Mouse (Mus musculus): ENCODE measurements around the gene Runx1. TPM values are rescaled to one million over a fixed set of nuclear protein-coding genes. Genes with fewer than 3 reads are reported as not detected.

The Runx1 gene
- polyA plus RNA-seq, 1 experiment: 87.4 TPM

DNA sequence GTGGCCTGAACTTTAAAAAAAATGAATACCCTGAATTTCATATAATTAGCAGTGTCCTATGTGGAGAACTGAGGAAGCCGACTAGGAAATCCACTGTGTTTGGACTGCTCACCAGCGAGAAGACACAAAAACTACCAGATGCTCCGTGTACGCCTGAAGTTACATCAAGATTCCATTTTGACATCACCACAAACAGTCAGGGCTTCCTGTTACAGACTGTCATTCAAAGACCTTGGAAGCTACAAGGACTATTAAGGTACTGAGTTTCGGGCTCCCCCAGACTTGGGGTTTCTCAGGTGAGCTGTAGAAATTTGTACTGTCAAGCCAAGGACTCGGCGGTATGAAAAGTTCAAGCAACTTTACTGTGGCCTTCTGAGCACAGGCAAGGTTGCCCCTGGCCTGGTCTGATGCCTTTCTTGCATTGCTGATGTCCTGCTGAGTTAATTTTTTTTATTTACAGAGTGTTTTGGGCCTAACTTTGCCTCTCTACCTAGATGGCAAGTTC is 22.8 kb downstream of the Runx1 start:
- no peak for TF ChIP-seq CTCF (IDR thresholded peaks at IDR 0.05; ENCODE audit: borderline replicate concordance, control insufficient read depth, extremely low read depth, insufficient read depth, low read length, poor library complexity)
- no peak for TF ChIP-seq POLR2A (IDR thresholded peaks at IDR 0.05; ENCODE audit: control insufficient read depth, extremely low read depth, insufficient read depth, low read length, poor library complexity)
- no peak overlapping the region for H3K4me3 ChIP-seq (ENCODE audit: control insufficient read depth, insufficient read depth, low read length)
- peaks cover 59% of the 10 kb centered on the region for H3K4me1 ChIP-seq (replicated peaks; ENCODE audit: control insufficient read depth, insufficient read depth, low read length)
- 19% methylated on average over 7 of the region's 7 CpGs for WGBS
- DNase-seq: no peak
- no peaks in the 10 kb centered on the region for H3K36me3 ChIP-seq (ENCODE audit: control insufficient read depth, insufficient read depth, low read length)
- no peaks in the 10 kb centered on the region for H3K27me3 ChIP-seq (ENCODE audit: control insufficient read depth, insufficient read depth, low read length)
- peak overlapping the region; percentile 75 for H3K27ac ChIP-seq (ENCODE audit: control insufficient read depth, insufficient read depth, low read length)

DNA sequence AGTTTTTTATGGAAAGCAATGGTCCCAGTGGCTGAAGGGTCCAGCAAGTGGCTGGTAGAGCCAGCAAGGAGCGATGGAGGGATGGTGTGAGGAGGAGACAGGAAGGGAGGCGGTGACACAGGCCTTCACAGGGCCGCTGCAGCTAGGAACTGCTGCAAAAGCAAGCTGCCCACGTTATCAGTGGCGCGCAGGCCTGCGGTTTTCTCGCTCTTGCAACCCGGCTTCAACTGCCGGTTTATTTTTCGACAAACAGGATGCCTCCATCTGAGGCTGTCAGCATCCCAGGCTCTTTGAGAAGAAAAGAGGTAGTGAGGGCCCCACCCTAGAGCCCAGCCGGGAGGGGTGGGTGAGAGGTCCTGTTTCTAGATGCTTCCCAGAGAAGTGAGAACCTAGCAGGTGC is 24.4 kb downstream of the Runx1 start:
- WGBS: under 1% methylated on average over 12 of the region's 12 CpGs
- Histone ChIP-seq H3K4me1 (replicated peaks; ENCODE audit: control insufficient read depth, insufficient read depth, low read length) (peaks cover 56% of the 10 kb centered on the region), H3K27ac (ENCODE audit: control insufficient read depth, insufficient read depth, low read length) (peak overlapping the region; percentile 96)

GRCm38 (mm10) chr16:92800845-92801244 is 25.1 kb downstream of the Runx1 start:
- Histone ChIP-seq H3K36me3 (ENCODE audit: control insufficient read depth, insufficient read depth, low read length) (no peaks in the 10 kb centered on the region), H3K27me3 (ENCODE audit: control insufficient read depth, insufficient read depth, low read length) (no peaks in the 10 kb centered on the region), H3K4me3 (ENCODE audit: control insufficient read depth, insufficient read depth, low read length) (no peak overlapping the region), H3K27ac (ENCODE audit: control insufficient read depth, insufficient read depth, low read length) (peak overlapping the region; percentile 96), H3K4me1 (replicated peaks; ENCODE audit: control insufficient read depth, insufficient read depth, low read length) (peaks cover 55% of the 10 kb centered on the region)
- DNase-seq: no peak
- TF ChIP-seq POLR2A (IDR thresholded peaks at IDR 0.05; ENCODE audit: control insufficient read depth, extremely low read depth, insufficient read depth, low read length, poor library complexity) (no peak), CTCF (IDR thresholded peaks at IDR 0.05; ENCODE audit: borderline replicate concordance, control insufficient read depth, extremely low read depth, insufficient read depth, low read length, poor library complexity) (no peak)
- 19% methylated on average over 5 of the region's 5 CpGs for WGBS

More for the DNA sequence above, 24.4 kb downstream of the Runx1 start:
- peak overlapping the region; percentile 27 for H3K4me3 ChIP-seq (ENCODE audit: control insufficient read depth, insufficient read depth, low read length)
- H3K27me3 ChIP-seq (ENCODE audit: control insufficient read depth, insufficient read depth, low read length): no peaks in the 10 kb centered on the region
- TF ChIP-seq CTCF (IDR thresholded peaks at IDR 0.05; ENCODE audit: borderline replicate concordance, control insufficient read depth, extremely low read depth, insufficient read depth, low read length, poor library complexity): peak; percentile 48; the same call in 1 of the 2 replicates
- peak; percentile 61 for TF ChIP-seq POLR2A (IDR thresholded peaks at IDR 0.05; ENCODE audit: control insufficient read depth, extremely low read depth, insufficient read depth, low read length, poor library complexity)
- DNase-seq: peak; percentile 85
- no peaks in the 10 kb centered on the region for H3K36me3 ChIP-seq (ENCODE audit: control insufficient read depth, insufficient read depth, low read length)

DNA sequence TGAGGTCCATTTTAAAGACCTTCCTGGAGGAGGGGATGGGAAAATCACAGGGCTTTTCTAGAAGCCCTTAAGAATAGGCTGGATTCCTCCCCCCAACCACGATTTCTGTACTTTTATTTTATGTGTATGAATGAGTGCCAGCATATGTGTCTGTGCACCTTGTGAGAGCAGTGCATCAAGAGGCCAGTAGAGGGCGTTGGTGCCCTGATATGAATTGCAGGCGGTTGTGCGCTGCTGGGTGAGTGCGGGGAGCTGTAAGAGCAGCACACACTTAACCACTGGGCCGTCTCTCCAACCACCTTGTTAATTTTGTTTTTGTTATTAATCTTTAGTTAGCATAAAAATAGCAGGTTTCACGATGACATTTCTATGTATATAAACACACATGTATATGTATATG is 26.0 kb downstream of the Runx1 start:
- Histone ChIP-seq H3K4me1 (replicated peaks; ENCODE audit: control insufficient read depth, insufficient read depth, low read length) (peaks cover 63% of the 10 kb centered on the region), H3K27me3 (ENCODE audit: control insufficient read depth, insufficient read depth, low read length) (no peaks in the 10 kb centered on the region), H3K4me3 (ENCODE audit: control insufficient read depth, insufficient read depth, low read length) (no peak overlapping the region), H3K27ac (ENCODE audit: control insufficient read depth, insufficient read depth, low read length) (0 out of 2 replicates have a peak overlapping the region, but pooled peaks have one; percentile 2), H3K36me3 (ENCODE audit: control insufficient read depth, insufficient read depth, low read length) (no peaks in the 10 kb centered on the region)
- 95% methylated on average over 7 of the region's 7 CpGs for WGBS
- TF ChIP-seq POLR2A (IDR thresholded peaks at IDR 0.05; ENCODE audit: control insufficient read depth, extremely low read depth, insufficient read depth, low read length, poor library complexity): no peak
- TF ChIP-seq CTCF (IDR thresholded peaks at IDR 0.05; ENCODE audit: borderline replicate concordance, control insufficient read depth, extremely low read depth, insufficient read depth, low read length, poor library complexity): peak; percentile 55; the same call in 1 of the 2 replicates
- DNase-seq: no peak

DNA sequence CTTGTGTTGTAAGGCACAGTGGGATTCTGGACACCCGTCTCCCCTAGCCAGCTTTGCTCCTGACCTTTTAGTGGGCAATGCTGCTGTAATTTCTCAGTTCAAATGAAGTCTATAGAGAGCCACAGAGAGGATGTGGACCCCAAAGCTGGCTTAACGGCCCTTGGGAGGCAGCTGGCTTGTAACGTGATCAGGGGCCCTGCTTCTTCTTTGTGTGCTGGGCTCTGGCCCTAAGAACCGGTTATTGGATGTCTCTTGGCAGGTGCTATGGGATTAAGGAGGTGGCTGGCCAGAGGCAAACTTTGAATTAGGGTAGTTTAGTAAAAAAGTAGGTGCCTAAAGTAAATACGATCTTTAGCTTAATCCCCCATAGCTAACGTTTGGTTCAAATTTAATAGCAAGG is 31.8 kb downstream of the Runx1 start:
- Histone ChIP-seq H3K27me3 (ENCODE audit: control insufficient read depth, insufficient read depth, low read length) (no peaks in the 10 kb centered on the region), H3K4me3 (ENCODE audit: control insufficient read depth, insufficient read depth, low read length) (no peak overlapping the region), H3K36me3 (ENCODE audit: control insufficient read depth, insufficient read depth, low read length) (no peaks in the 10 kb centered on the region), H3K27ac (ENCODE audit: control insufficient read depth, insufficient read depth, low read length) (peak overlapping the region; percentile 2; the same call in 1 of the 2 replicates), H3K4me1 (replicated peaks; ENCODE audit: control insufficient read depth, insufficient read depth, low read length) (peaks cover 37% of the 10 kb centered on the region)
- DNase-seq: no peak
- TF ChIP-seq POLR2A (IDR thresholded peaks at IDR 0.05; ENCODE audit: control insufficient read depth, extremely low read depth, insufficient read depth, low read length, poor library complexity): no peak
- TF ChIP-seq CTCF (IDR thresholded peaks at IDR 0.05; ENCODE audit: borderline replicate concordance, control insufficient read depth, extremely low read depth, insufficient read depth, low read length, poor library complexity): no peak
- 55% methylated on average over 6 of the region's 6 CpGs for WGBS

- H3K27ac ChIP-seq (ENCODE audit: control insufficient read depth, insufficient read depth, low read length): no peak overlapping the region
- no peak overlapping the region for H3K4me3 ChIP-seq (ENCODE audit: control insufficient read depth, insufficient read depth, low read length)
- peaks cover 37% of the 10 kb centered on the region for H3K4me1 ChIP-seq (replicated peaks; ENCODE audit: control insufficient read depth, insufficient read depth, low read length)
- DNase-seq: no peak
- TF ChIP-seq POLR2A (IDR thresholded peaks at IDR 0.05; ENCODE audit: control insufficient read depth, extremely low read depth, insufficient read depth, low read length, poor library complexity): no peak
- TF ChIP-seq CTCF (IDR thresholded peaks at IDR 0.05; ENCODE audit: borderline replicate concordance, control insufficient read depth, extremely low read depth, insufficient read depth, low read length, poor library complexity): no peak
- 82% methylated on average over 8 of the region's 8 CpGs for WGBS
- H3K27me3 ChIP-seq (ENCODE audit: control insufficient read depth, insufficient read depth, low read length): no peaks in the 10 kb centered on the region
- H3K36me3 ChIP-seq (ENCODE audit: control insufficient read depth, insufficient read depth, low read length): 0 out of 2 replicates have a peak, but pooled peaks cover under 1% of the 10 kb centered on the region
Measured at GRCm38 (mm10) chr16:92793741-92794140, 32.2 kb downstream of the Runx1 start.
